Mouse (Mus musculus) thymus, postnatal 0 days (tissue): ENCODE results near the gene Bst2. TPM values are rescaled to one million over a fixed set of nuclear protein-coding genes. Genes with fewer than 3 reads are reported as not detected.

ENCODE experiments used
- DNase-seq: peaks from one replicate; pipeline ENCODE4 v3.0.0-alpha.2; 2015; ENCODE audit warnings: low spot score
- polyA plus RNA-seq: library from polyadenylated mRNA; unstranded; fragments of >200 nt; fragmentation: Nextera tagmentation; extraction: Ambion mirVana; gene quantifications from 2 replicates; pipeline ENCODE4 v1.2.1, GENCODE M21; 2015

Bst2 gene
- polyA plus RNA-seq, 1 experiment from 2014 or later = 158 TPM

DNA sequence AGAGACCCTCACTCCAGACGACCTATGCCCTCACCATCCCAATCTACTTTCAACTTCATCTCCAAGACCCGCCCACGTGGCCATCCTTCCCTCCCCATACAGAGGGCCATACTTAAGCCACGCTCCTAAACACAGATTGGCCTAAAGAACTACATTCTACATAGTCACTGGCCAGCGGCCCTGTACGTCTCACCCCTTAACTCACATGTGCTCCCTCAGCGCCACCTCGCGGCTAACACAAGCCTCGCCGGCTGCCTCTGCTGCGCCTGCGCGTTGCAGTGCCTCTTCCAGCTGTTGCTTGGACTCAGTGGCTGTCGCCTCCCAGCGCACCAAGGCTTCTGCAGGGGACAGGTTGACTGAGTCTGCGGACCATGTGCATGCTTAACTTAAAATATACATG, 15.6 kb downstream of the Bst2 start:
- peak; percentile 92 for DNase-seq

DNA sequence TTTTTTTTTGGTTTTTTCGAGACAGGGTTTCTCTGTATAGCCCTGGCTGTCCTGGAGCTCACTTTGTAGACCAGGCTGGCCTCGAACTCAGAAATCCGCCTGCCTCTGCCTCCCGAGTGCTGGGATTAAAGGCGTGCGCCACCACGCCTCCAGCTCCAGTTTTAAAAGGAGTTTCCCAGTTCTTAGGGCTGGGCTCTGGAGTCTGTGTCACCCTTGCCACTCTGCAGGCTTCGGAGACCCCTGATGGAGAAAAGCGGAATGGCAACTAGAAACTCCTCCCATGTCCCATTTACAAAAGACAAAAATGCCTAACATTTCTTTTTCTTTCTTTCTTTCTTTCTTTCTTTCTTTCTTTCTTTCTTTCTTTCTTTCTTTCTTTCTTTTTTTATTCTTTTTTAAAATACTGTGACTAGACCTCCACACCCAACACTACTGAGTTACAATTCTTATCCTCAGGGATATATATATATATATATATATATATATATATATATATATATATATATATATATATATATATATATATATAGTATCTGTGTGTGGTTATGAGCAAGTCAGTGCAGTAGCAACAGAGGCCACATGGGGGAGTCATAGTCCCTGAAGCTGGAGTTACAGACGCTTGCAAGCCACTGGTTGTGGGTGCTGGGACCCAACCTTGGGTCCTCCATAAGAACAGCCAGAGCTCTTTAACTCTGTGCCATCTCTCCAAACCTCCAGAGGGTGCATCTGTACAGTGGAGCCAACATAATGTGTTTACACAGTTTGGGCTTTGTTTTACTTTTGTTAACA, 18.0 kb downstream of the Bst2 start:
- DNase-seq = peak; percentile 70

DNA sequence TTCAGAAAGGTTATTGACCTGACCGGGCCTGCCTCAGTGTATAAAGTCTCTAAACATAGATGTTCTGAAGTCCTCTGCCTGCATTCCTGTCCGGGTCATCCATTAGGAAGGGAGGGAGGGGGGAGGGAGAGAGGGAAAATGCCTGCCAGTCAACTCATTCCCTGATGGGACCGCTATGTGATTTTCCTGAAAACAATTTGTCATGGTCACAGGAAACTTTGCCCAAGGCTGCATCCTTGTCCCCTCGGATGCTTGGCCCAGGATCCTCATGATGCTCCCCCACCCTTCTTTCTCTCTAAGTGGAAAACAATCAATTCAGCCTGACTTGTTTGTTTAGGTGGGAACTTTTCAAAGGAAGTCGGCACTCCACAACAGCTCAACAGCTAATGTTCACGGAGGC, 20.5 kb downstream of the Bst2 start:
- DNase-seq = no peak

DNA sequence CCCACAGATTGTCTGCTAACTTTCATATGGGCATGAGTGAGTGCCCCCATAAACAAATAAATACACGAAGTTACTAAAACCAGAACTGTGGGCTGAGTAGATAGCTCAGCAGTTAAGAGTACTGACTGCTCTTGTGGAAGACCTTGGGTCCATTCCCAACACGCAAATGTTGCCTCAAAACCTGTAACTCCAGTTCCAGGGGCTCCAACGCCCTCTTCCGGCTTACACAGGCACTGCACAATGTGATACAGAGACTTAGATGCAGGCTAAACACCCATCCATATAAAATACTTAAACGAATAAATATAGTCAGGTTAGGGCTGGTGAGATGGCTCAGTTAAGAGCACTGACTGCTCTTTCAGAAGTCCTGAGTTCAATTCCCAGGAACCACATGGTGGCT, 22.2 kb downstream of the Bst2 start:
- DNase-seq = no peak

DNA sequence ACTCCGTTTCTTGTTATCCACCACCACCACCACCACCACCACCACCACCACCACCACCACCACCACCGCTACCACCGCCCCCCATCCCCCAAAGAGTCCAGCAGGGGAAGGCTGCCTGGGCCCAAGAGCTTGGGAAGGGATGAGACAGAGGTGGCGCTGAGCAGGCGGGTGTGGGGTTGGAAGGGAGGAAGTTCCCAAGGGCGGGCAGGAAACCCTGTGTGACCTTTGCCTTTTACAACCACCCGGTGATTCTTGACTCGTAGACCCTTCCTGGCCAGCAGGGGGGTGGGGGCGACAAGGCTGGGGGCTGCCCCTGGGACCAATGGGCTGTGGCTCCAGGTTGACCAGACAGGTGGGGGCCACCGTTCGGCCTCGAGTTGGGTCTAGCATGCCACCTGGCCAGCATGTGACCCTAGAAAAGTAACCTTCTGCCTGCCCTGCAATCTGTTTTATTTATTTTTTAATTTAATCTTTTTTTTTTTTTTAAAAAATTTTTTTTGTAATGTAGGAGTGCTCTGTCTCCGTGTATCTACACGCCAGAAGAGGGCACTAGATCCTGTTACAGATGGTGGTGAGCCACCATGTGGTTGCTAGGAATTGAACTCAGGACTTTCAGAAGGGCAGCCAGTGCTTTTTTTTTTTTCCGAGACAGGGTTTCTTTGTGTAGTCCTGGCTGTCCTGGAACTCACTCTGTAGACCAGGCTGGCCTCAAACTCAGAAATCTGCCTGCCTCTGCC, 24.1 kb downstream of the Bst2 start:
- DNase-seq = no peak

DNA sequence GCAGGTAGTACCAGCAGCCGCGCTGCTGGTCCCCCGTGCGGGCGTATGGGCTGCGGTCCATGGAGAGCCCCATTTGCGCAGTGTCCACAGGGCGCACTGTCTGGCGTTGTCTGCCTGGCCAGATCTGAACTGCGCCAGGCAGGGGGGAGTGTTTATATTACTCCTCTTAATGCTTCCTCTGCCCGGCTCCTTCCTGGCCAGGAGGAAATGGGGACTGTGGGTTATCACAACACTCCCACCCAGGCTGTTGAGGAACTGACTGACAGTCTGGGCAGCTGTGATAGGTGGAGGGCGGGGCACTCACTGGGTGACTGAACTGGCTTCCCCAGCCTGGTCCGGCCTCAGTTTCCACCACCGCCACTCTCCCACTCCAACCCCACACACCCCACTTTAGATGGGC, 25.6 kb downstream of the Bst2 start, which contains the start of gene Plvap:
Gene Plvap, minus strand, starts transcription at position 109 of the 400 bp plus-strand sequence.
- no peak for DNase-seq

DNA sequence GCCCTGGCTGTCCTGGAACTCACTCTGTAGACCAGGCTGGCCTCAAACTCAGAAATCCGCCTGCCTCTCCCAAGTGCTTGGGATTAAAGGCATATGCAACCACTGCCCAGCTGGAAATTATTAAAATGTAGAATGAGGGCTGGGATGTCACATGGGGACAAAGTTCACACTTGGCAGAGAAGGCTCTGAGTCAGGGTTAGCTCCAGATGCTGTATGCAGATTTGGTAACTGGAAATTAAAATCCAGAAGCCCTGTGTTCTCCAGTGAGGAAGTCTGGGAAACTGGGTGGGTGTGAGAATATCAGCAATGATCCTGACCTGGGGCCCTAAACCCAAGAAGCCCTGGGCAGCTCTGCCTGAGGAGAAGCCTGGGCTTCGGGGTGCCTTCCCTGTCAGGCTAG, 27.9 kb downstream of the Bst2 start:
- DNase-seq = no peak

DNA sequence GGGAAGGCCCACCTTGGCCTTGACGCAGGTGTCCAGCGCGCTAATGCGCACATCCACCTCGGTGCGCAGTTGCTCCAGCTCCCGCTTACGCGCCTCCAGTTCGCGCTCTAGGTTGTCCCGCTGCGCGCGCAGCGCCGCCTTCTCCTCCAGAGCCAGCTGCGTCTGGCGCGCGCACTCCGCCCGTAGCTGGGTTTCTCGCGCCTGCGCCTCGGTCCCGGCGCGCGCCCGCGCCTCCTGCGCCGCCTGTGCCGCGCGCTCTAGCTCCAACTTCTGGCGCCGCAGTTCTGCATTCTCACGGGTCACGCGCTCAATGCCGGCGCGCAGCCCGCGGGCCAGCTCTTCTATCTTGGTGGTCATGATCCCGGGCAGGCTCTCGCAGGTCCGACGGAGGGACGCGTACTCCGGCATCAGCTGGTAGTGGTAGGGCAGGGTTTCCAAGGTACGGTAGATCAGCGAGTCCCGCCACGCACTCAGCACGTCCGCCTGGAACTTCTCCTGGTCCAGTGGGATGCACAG, 29.6 kb downstream of the Bst2 start:
- DNase-seq = peak; percentile 88

DNA sequence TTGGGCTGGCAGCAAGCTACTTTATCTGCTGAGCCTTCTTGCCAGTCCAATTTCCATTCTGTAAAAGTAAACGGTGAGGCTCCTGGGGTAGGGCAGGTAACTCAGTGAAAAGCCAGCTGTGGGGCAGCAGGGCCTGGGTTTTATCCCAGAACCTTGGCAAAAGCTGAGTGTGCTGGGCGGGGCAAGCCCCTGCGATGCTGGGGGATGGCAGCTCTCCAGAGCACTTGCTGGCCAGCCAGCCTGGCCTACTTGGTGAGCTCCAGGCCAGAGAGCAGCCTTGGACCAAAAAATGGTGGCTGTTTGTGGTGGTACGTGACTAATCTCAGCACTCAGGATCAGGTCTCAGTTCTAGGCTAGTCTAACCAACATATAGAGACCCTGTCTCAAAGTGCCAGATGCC, 31.3 kb downstream of the Bst2 start:
- no peak for DNase-seq

DNA sequence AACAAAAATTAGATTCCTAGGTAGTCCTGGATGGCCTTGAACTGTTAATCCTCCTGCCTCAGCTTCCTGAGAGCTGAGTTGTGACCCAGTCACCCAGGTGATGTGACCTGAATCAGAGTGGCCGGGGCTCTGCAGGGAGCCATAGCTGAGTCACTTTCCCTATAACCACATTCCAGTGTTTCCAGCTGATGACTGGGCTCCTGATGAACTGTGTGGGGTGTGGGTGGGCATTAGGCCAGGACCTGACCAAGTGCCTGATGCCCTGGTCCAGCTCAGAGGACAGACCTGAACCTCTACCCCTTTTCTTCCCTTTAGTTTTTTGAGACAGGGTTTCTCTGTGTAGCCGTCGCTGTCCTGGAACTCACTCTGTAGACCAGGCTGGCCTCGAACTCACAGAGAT, 31.9 kb downstream of the Bst2 start:
- no peak for DNase-seq

DNA sequence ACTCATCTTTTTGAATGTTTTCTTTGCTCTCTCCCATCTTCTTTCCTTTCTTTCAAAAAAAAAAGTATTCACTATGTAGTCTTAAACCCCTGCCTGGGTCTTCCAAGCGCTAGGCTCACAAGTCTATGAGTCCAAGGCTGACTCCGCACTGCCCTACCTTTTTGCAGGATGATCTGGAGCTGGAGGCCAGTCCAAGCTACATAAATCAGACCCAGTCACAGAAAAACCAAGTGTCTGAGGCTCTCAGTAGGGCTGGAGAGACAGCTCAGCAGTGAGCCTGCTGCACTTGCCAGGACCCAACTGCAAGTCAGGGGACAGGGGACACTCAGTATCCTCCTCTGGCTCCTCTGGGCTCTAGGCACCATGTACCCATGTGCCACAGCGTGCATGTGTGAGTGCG, 32.9 kb downstream of the Bst2 start:
- no peak for DNase-seq

DNA sequence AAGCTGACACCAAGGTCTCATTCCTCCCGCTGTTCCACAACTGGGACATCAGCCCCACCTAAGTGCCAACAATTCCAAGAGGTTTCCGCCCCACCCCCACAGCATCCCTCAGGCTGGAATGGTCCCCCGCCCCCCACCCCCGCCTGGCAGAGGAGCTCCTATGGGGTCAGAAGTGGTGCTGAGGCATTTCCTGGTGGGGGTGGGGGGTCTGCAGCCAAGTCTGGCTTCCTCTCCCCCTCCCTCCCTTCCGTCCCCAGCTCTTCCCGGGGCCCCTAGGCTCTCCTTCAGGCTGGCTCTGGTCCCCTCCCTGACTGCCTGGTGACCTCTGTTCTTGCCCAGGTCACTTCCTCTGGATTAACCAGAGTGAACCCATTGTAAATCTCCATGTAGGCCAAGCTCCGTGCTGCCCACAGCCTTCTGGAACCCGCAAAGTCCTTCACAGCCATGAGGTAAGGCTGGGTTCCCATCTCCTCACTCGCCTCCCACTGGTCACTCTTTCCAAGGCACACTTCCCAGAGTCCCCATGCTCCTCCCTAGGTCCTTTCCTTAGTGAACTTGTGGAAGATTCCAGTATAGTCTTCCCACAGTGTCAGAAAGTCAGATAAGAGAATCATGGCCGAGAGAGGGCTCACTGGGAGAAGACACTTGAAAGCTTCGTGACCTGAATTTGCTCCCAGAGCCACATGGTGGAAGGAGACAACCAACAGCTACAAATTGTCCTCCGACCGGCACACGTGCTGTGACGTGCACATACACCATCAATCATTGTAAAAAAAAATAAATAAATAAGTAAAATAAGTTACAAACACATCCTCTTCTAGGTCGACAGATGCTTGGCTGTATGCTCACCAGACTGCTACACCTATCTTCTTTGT, 38.2 kb downstream of the Bst2 start:
- DNase-seq = no peak

DNA sequence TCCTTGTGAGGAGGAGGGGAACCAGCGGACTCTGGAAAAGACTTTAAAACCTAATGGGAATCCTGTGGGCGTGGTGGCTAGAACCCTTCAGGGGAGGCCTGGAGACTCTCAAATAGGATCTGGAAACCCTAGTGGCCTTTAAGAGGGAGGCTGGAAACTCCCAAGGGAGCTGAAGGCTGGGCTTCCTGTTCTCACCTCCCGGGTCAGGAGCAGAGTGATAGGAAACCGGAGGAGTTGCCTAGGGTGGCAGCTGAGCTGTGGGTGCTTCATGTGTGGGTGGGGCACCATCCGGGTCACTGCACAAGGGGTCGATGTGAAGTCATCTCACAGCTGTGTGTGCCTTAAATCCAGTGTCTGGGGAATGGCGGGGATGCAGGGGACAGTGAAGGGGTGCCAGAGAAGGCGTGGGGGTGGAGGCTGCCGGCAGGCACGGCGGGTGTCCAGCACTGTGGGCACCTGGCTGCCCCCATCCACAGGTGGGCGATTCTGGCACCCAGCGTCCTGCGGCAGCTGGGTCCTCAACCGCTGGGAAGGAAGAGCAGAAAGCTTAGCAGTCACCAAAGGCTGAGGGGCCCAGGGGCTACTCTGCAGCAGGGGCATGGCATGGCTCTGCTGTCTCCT, 39.3 kb downstream of the Bst2 start:
- no peak for DNase-seq

DNA sequence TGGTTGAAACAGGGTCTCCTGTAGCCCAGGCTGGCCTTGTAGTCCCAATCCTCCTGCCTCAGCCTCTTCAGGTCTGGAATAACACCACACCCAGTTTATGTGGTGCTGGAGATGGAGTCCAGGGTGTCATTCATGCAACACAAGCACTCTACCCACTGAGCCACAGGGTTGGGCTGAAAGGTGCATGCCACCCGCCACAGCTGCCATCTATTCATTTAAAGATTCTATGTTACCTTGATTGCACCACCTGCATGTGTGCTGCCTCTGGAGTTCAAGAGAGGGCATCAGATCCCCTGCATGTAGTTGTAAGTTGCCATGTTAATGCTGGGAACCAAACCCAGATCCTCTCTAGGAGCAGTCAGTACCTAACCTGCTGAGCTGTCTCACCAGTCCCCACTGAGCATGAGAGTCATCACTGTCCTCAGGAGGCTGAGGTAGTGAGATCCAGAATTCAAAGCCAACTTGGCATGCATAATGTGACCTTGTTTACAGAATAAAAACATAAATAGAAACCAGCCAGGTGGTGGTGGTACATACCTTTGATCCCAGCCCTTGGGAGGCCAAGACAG, 40.1 kb downstream of the Bst2 start:
- no peak for DNase-seq

DNA sequence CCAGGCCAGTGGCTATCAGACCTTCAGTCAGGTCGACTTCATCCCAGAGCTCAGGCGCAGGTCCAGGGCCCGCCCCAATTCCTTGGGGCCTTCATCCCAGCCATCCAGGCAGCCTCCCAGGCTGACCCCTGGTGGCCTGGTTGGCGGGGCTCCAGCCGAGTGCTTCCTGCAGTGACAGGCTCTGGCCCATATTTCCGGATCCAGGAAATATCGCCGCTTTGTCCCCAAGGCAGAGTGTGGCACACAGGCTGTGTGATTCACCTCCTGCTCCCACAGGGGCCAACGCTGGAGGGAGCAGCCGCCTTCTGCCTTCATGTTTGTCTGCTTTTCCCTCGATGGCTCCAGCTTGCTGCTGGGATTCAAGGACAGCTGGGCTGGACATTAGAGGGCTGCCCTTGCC, 40.8 kb downstream of the Bst2 start:
- DNase-seq = no peak

DNA sequence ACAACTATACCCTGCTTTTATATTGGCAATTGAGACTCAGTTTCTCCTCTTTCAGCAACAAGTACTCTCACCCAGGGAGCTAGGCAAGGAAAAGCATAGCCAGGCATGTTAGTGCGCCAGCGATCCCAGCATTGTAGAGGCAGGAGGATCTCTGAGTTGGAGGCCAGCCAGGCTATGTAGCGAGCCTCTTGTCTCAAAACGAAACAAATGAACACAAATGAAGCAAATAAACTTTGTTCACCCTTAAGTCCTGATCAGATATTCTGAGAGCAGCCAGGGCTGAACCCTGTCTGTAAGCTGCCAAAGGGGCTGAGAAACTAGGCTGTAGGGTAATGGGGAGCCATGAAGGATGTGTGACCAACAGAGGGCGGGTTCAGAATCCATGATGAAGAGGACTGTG, 41.4 kb downstream of the Bst2 start:
- no peak for DNase-seq

DNA sequence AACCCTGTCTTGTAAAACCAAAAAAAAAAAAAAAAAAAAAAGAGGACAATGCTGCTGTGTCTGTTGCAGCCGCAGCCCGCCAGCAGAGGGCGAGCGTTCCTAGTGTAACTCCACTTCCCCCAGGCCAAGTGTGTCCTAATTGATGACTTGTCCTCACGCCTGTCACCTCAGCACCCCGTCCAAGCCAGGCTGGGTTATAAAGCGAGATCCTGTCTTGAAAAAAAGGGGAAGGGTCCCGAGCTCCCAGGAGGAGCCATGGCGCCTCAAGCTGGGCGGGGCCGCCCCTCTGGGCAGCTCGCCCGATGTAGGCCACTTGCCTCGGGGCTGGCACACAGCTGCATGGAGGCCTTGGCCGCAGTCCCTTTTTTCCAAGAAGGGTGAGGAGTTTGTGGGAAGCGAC, 42.2 kb downstream of the Bst2 start:
- peak; percentile 81 for DNase-seq

DNA sequence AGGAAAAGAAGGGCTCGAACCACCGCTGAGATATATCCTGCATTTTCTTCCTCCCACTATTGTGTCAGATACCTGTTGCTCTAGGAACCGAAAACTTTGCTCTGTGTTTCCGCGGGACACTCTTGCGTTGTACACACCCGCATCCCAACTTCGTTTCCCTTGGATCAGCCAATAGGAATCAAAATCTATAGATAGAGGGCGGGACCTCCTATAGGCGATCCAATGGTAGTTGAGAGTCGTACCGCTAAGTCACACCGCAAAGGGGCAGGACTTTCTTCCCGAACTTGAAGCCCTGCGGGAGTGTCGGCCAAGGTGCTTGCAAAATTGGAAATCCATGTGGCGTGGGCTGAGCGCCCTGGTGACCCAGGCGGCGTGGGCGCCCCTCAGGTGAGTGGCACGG, 48.8 kb downstream of the Bst2 start:
- peak; percentile 95 for DNase-seq

DNA sequence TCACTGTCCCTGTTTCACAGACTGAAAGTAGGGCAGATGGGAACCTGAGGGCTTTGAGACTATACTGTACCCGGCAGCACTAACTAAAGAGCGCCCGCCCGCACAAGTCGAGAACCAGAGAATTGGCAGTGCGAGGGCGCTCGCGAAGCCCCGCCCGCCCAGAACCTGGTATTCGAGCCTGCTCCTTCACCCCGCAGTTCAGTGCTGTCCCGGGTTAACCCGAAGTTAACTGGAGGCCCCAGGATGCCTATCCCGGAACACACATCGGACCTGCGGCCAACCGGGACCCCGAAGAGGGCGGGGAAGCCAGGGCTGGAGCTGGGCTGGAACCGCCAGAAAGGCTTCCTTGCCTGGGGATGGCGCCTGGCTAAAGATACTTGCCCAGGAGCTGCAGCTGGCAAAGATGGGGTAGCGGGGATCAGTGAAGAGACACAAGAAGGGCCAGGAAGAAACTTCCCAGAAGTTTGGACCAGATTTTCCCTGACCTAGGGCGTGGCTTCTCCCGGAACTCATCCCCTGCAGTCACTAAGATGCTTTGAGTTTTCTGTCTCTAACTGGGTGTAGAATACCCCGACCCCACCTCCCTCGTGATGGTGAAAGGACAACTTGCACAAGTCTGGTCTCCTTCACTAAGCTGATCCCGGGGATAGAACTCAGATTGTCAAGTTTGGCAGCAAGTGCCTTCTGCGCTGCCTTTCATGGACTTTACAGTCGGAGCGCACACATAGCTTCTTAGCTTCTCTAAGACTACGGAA, 49.4 kb downstream of the Bst2 start, which contains the start of gene Gtpbp3:
Gene Gtpbp3, plus strand, starts transcription at position 413 of the 755 bp plus-strand sequence.
- peak; percentile 78 for DNase-seq

DNA sequence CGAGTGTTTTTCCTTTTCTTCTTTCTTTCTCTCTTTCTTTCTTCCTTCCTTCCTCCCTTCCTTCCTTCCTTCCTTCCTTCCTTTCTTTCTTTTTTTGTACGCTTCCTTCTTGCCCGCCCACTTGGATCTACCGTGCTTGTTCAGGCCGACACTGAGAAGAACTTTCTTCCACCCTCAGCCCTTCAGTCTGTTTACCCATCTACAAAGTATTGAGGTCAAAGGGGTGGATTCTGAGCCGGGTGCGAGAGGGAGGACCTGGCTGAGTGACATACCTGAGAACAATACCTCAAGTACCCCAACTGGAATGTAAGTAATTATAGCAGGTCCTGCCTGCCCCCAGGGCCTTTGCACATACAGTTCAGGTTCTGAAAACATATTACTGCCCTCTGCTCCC, 51.1 kb downstream of the Bst2 start:
- DNase-seq = peak; percentile 25
